ENCODE assay signal across 22 mouse cellular contexts in the genomic region with DNA sequence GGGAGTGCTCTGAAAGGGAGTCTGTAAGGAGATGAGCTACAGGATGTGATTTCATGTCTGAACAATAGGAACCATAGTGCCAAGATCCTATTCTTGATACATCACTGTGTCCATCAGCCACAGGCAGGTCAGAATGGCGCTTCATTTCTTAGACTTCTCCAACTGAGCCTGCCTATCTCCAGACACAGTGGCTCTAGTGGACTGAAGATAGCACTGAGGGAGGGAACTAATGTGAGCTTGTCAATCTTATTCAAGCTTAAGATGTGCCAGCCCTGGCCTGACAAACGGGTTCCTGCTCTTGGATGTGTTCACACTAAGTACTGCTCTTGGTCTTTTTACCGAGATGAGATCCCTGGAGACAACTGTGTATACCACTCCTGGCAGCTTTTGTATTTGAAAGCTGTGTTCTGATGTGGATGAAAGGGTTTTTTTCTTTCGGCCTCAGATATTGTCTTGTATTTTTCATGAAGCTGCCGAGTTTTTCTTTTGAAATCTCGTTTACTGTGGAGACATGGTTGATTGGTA. TPM values are rescaled to one million over a fixed set of nuclear protein-coding genes. Genes with fewer than 3 reads are reported as not detected.
"Had no signal": no experiment of that assay in that cellular context is flagged by ENCODE, and none has a peak within 500 bp of the region (broad histone marks: within the 10 kb centered on the region; RNA-seq: fewer than 3 reads in every experiment).

No protein-coding gene starts in this region.

- H3K27ac ChIP-seq: layer of hippocampus, adult 2 months; limb, embryonic 10.5 days; limb, embryonic 13.5 days; liver, embryonic 12.5 days; liver, embryonic 15.5 days; lung, embryonic 15.5 days; neural tube, embryonic 12.5 days; neural tube, embryonic 15.5 days had no signal

- H3K4me2 ChIP-seq: limb, embryonic 13.5 days; liver, embryonic 12.5 days; liver, embryonic 15.5 days; lung, embryonic 15.5 days; neural tube, embryonic 12.5 days; neural tube, embryonic 15.5 days had no signal

- H3K27me3 ChIP-seq: limb, embryonic 13.5 days; liver, embryonic 12.5 days; liver, embryonic 15.5 days; lung, embryonic 15.5 days; megakaryocyte, embryonic 14.5 days; neural tube, embryonic 12.5 days; neural tube, embryonic 15.5 days had no signal

- H3K9ac ChIP-seq: limb, embryonic 13.5 days; liver, embryonic 12.5 days; liver, embryonic 15.5 days; lung, embryonic 15.5 days; neural tube, embryonic 12.5 days; neural tube, embryonic 15.5 days had no signal

- ATAC-seq: intestine, embryonic 16.5 days; liver, embryonic 12.5 days had no signal

- H3K4me1 ChIP-seq: liver, embryonic 12.5 days; liver, embryonic 15.5 days; lung, embryonic 15.5 days; megakaryocyte, embryonic 14.5 days; neural tube, embryonic 12.5 days; neural tube, embryonic 15.5 days had no signal

- H3K4me3 ChIP-seq: layer of hippocampus, adult 2 months; limb, embryonic 10.5 days; limb, embryonic 13.5 days; liver, embryonic 12.5 days; liver, embryonic 15.5 days; lung, embryonic 15.5 days; megakaryocyte, embryonic 14.5 days; neural tube, embryonic 12.5 days; neural tube, embryonic 15.5 days had no signal

- DNase-seq: kidney, adult 18-20 months; kidney, adult 9 months; kidney, postnatal 14 days; layer of hippocampus, adult 9-11 months; liver; lung, adult 18-20 months; lung, postnatal 10 days; lung, postnatal 36 days; thymus, adult 18-20 months; thymus, postnatal 36 days had no signal

- H3K36me3 ChIP-seq: limb, embryonic 10.5 days; limb, embryonic 13.5 days; liver, embryonic 12.5 days; liver, embryonic 15.5 days; lung, embryonic 15.5 days; neural tube, embryonic 12.5 days; neural tube, embryonic 15.5 days had no signal

- H3K9me3 ChIP-seq: limb, embryonic 10.5 days; limb, embryonic 13.5 days; liver, embryonic 12.5 days; liver, embryonic 15.5 days; lung, embryonic 15.5 days; neural tube, embryonic 12.5 days; neural tube, embryonic 15.5 days had no signal

RNA-seq across cellular contexts. Expression of a gene that starts 54.5 kb away (rescaled TPM):
- total RNA-seq: layer of hippocampus, postnatal 25 days; left cerebral cortex, postnatal 25 days had no signal
- polyA plus RNA-seq: limb, embryonic 10.5 days had no signal
